Mouse (Mus musculus): Measurements from ENCODE around the gene Tgfa. TPM values are rescaled to one million over a fixed set of nuclear protein-coding genes. Genes with fewer than 3 reads are reported as not detected.

The Tgfa gene
- polyA plus RNA-seq, 1 experiment: 0.20 TPM

DNA sequence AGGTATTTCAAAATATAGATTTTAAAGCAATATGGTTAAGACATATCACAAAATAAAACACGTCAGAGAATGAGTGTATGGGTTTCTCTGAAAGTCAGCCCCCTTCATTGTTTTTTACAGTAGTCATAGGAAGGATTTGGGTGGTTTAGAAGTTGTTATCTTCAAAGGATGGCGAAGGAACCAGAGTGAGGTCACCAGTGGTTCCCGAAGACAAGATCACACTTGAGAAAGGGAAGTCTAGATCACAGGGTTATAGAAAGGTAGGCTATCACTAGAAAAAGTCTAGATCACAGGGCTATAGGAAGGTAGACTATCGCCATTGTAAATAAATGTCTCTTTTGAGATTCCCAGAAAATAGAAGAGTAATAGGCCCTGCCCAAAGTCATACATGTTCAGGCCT lies 23.7 kb downstream of the Tgfa start:
- Histone ChIP-seq H3K27me3 (ENCODE audit: control insufficient read depth, insufficient read depth, insufficient read length) (peaks cover 4% of the 10 kb centered on the region), H3K36me3 (ENCODE audit: control insufficient read depth, insufficient read depth) (no peaks in the 10 kb centered on the region), H3K4me3 (no peak overlapping the region), H3K4me2 (ENCODE audit: low read depth) (no peak overlapping the region), H3ac (ENCODE audit: control insufficient read depth, insufficient read length) (no peak overlapping the region), H3K79me2 (ENCODE audit: control insufficient read depth, insufficient read depth) (no peaks in the 10 kb centered on the region)
- TF ChIP-seq MYOG (IDR thresholded peaks at IDR 0.05; ENCODE audit: control insufficient read depth in 1 of 3, insufficient read depth in 1 of 3, insufficient read length in 2 of 3, low read depth in 2 of 3) (no peak), USF1 (IDR thresholded peaks at IDR 0.05; ENCODE audit: low read depth) (no peak), REST (IDR thresholded peaks at IDR 0.05; ENCODE audit: insufficient read depth, insufficient read length) (no peak), TCF3 (IDR thresholded peaks at IDR 0.05; ENCODE audit: insufficient read length, low read depth) (no peak), CEBPB (IDR thresholded peaks at IDR 0.05; ENCODE audit: insufficient read depth, poor library complexity, severe bottlenecking) (no peak), SRF (IDR thresholded peaks at IDR 0.05; ENCODE audit: control insufficient read depth, insufficient read length, low read depth) (no peak), MAX (IDR thresholded peaks at IDR 0.05; ENCODE audit: low read depth) (no peak), E2F4 (IDR thresholded peaks at IDR 0.05; ENCODE audit: insufficient read depth) (no peak), POLR2A (IDR thresholded peaks at IDR 0.05; ENCODE audit: insufficient read length, low read depth) (no peak), TCF12 (IDR thresholded peaks at IDR 0.05; ENCODE audit: insufficient read depth, poor library complexity, severe bottlenecking) (no peak), MYOD1 (IDR thresholded peaks at IDR 0.05; ENCODE audit: control insufficient read depth in 1 of 3, insufficient read length in 2 of 3, low read depth in 2 of 3) (no peak), POLR2AphosphoS2 (IDR thresholded peaks at IDR 0.05; ENCODE audit: insufficient read length, low read depth) (no peak)

DNA sequence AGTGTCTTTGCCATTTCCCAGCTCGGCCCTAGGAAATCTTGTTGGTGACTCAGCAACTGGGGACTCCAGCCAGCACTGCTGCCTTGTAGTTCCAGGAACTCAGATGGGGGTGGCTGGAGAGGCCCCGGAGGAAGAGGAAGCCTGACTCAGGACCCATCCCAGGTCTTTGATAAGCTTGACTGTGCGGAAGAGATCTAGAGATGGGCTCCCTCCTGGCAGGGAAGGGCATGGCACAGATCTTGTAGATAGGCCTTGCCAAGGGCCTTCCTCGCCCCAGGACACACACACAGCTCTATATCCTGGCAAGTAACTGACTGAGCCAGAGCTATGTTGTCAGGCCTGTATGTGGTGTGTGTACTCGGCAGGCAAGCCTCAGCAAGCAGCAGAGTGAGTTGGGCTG lies 24.5 kb downstream of the Tgfa start:
- Histone ChIP-seq H3K36me3 (ENCODE audit: control insufficient read depth, insufficient read depth) (no peaks in the 10 kb centered on the region), H3ac (ENCODE audit: control insufficient read depth, insufficient read length) (no peak overlapping the region), H3K4me2 (ENCODE audit: low read depth) (no peak overlapping the region), H3K27me3 (ENCODE audit: control insufficient read depth, insufficient read depth, insufficient read length) (peaks cover 1% of the 10 kb centered on the region), H3K4me3 (no peak overlapping the region), H3K79me2 (ENCODE audit: control insufficient read depth, insufficient read depth) (no peaks in the 10 kb centered on the region)
- TF ChIP-seq E2F4 (IDR thresholded peaks at IDR 0.05; ENCODE audit: insufficient read depth): no peak
- TF ChIP-seq POLR2AphosphoS2 (IDR thresholded peaks at IDR 0.05; ENCODE audit: insufficient read length, low read depth): no peak
- no peak for TF ChIP-seq MAX (IDR thresholded peaks at IDR 0.05; ENCODE audit: low read depth)
- no peak for TF ChIP-seq TCF3 (IDR thresholded peaks at IDR 0.05; ENCODE audit: insufficient read length, low read depth)
- TF ChIP-seq CEBPB (IDR thresholded peaks at IDR 0.05; ENCODE audit: insufficient read depth, poor library complexity, severe bottlenecking): no peak
- TF ChIP-seq MYOG (IDR thresholded peaks at IDR 0.05; ENCODE audit: control insufficient read depth in 1 of 3, insufficient read depth in 1 of 3, insufficient read length in 2 of 3, low read depth in 2 of 3): no peak
- no peak for TF ChIP-seq SRF (IDR thresholded peaks at IDR 0.05; ENCODE audit: control insufficient read depth, insufficient read length, low read depth)
- TF ChIP-seq MYOD1 (IDR thresholded peaks at IDR 0.05; ENCODE audit: control insufficient read depth in 1 of 3, insufficient read length in 2 of 3, low read depth in 2 of 3): no peak
- no peak for TF ChIP-seq USF1 (IDR thresholded peaks at IDR 0.05; ENCODE audit: low read depth)
- TF ChIP-seq REST (IDR thresholded peaks at IDR 0.05; ENCODE audit: insufficient read depth, insufficient read length): no peak
- TF ChIP-seq POLR2A (IDR thresholded peaks at IDR 0.05; ENCODE audit: insufficient read length, low read depth): no peak

DNA sequence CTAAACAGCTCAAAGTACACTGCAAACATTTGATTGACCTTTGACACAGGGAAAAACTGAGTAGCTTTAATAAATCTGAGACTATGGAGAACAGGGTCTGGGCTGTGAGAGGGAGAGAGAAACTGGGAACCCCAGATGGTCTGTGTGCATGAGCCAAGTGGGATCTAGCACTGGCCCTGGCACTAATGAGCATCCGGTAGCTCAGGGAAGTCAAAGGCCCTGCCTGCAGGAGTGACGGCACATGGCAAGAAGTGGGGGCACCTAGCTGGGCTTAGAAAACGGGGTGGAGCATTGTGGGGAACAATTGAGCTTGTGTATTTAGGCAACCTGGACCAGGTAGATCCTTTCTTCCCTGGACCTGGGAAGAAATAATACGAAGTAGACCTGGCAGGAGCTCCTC lies 25.1 kb downstream of the Tgfa start:
- no peak for TF ChIP-seq USF1 (IDR thresholded peaks at IDR 0.05; ENCODE audit: low read depth)
- TF ChIP-seq TCF3 (IDR thresholded peaks at IDR 0.05; ENCODE audit: insufficient read length, low read depth): no peak
- no peak for TF ChIP-seq POLR2AphosphoS2 (IDR thresholded peaks at IDR 0.05; ENCODE audit: insufficient read length, low read depth)
- no peak for TF ChIP-seq TCF12 (IDR thresholded peaks at IDR 0.05; ENCODE audit: insufficient read depth, poor library complexity, severe bottlenecking)
- TF ChIP-seq POLR2A (IDR thresholded peaks at IDR 0.05; ENCODE audit: insufficient read length, low read depth): no peak
- TF ChIP-seq E2F4 (IDR thresholded peaks at IDR 0.05; ENCODE audit: insufficient read depth): no peak
- TF ChIP-seq REST (IDR thresholded peaks at IDR 0.05; ENCODE audit: insufficient read depth, insufficient read length): no peak
- no peak for TF ChIP-seq MAX (IDR thresholded peaks at IDR 0.05; ENCODE audit: low read depth)
- no peak for TF ChIP-seq MYOG (IDR thresholded peaks at IDR 0.05; ENCODE audit: control insufficient read depth in 1 of 3, insufficient read depth in 1 of 3, insufficient read length in 2 of 3, low read depth in 2 of 3)
- TF ChIP-seq MYOD1 (IDR thresholded peaks at IDR 0.05; ENCODE audit: control insufficient read depth in 1 of 3, insufficient read length in 2 of 3, low read depth in 2 of 3): no peak
- TF ChIP-seq CEBPB (IDR thresholded peaks at IDR 0.05; ENCODE audit: insufficient read depth, poor library complexity, severe bottlenecking): no peak
- TF ChIP-seq SRF (IDR thresholded peaks at IDR 0.05; ENCODE audit: control insufficient read depth, insufficient read length, low read depth): no peak
- Histone ChIP-seq H3K4me2 (ENCODE audit: low read depth) (no peak overlapping the region), H3K27me3 (ENCODE audit: control insufficient read depth, insufficient read depth, insufficient read length) (no peaks in the 10 kb centered on the region), H3ac (ENCODE audit: control insufficient read depth, insufficient read length) (no peak overlapping the region), H3K4me3 (no peak overlapping the region), H3K79me2 (ENCODE audit: control insufficient read depth, insufficient read depth) (no peaks in the 10 kb centered on the region), H3K36me3 (ENCODE audit: control insufficient read depth, insufficient read depth) (no peaks in the 10 kb centered on the region)

DNA sequence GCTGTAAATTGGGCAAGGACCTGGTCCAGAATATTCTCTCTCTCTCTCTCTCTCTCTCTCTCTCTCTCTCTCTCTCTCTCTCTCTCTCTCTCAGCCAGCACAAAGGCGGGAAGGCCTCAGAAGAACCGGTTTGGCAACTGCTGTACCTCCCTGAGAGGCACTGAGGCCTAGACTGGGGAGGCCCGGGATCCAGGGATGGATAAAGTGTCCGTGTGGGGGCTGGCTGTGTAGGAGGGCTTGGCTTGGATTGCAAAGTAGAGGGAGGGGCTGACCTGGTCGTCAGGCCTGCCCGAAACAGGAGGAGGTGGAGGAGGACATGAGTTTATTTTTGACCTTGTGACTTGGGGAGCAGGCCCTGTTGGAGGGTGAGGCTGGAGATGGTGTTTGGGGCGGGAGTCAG lies 27.4 kb downstream of the Tgfa start:
- Histone ChIP-seq H3ac (ENCODE audit: control insufficient read depth, insufficient read length) (no peak overlapping the region), H3K4me2 (ENCODE audit: low read depth) (no peak overlapping the region), H3K36me3 (ENCODE audit: control insufficient read depth, insufficient read depth) (no peaks in the 10 kb centered on the region), H3K79me2 (ENCODE audit: control insufficient read depth, insufficient read depth) (no peaks in the 10 kb centered on the region), H3K27me3 (ENCODE audit: control insufficient read depth, insufficient read depth, insufficient read length) (no peaks in the 10 kb centered on the region), H3K4me3 (no peak overlapping the region)
- TF ChIP-seq TCF12 (IDR thresholded peaks at IDR 0.05; ENCODE audit: insufficient read depth, poor library complexity, severe bottlenecking) (no peak), POLR2AphosphoS2 (IDR thresholded peaks at IDR 0.05; ENCODE audit: insufficient read length, low read depth) (no peak), MAX (IDR thresholded peaks at IDR 0.05; ENCODE audit: low read depth) (no peak), USF1 (IDR thresholded peaks at IDR 0.05; ENCODE audit: low read depth) (no peak), CEBPB (IDR thresholded peaks at IDR 0.05; ENCODE audit: insufficient read depth, poor library complexity, severe bottlenecking) (no peak), MYOD1 (IDR thresholded peaks at IDR 0.05; ENCODE audit: control insufficient read depth in 1 of 3, insufficient read length in 2 of 3, low read depth in 2 of 3) (no peak)

DNA sequence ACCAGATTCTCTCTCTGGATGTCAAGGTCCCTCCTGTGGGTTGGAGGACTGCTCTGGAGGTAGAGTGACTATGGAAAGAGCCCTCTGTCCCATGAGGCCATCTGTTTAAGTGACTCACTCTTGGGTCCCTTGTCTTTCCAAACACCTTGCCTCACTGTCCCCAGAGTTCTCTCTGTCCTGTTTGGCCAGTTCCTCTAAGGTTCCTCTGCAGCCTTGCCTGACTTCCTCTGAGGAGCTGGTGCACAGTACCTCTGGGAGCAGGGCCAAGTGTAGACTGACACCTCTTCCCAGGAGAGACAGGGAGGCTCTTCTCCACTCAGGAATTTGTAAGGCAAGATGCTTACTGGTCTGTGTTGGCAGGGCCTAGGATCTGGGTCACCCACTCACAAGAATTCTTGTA lies 30.6 kb downstream of the Tgfa start:
- no peaks in the 10 kb centered on the region for H3K36me3 ChIP-seq (ENCODE audit: control insufficient read depth, insufficient read depth)
- H3K27me3 ChIP-seq (ENCODE audit: control insufficient read depth, insufficient read depth, insufficient read length): peaks cover 6% of the 10 kb centered on the region
- H3K79me2 ChIP-seq (ENCODE audit: control insufficient read depth, insufficient read depth): no peaks in the 10 kb centered on the region
- TF ChIP-seq MYOG (IDR thresholded peaks at IDR 0.05; ENCODE audit: control insufficient read depth in 1 of 3, insufficient read depth in 1 of 3, insufficient read length in 2 of 3, low read depth in 2 of 3) (no peak), TCF12 (IDR thresholded peaks at IDR 0.05; ENCODE audit: insufficient read depth, poor library complexity, severe bottlenecking) (no peak), POLR2AphosphoS2 (IDR thresholded peaks at IDR 0.05; ENCODE audit: insufficient read length, low read depth) (no peak), CEBPB (IDR thresholded peaks at IDR 0.05; ENCODE audit: insufficient read depth, poor library complexity, severe bottlenecking) (no peak), POLR2A (IDR thresholded peaks at IDR 0.05; ENCODE audit: insufficient read length, low read depth) (no peak), E2F4 (IDR thresholded peaks at IDR 0.05; ENCODE audit: insufficient read depth) (no peak), USF1 (IDR thresholded peaks at IDR 0.05; ENCODE audit: low read depth) (no peak), TCF3 (IDR thresholded peaks at IDR 0.05; ENCODE audit: insufficient read length, low read depth) (no peak), REST (IDR thresholded peaks at IDR 0.05; ENCODE audit: insufficient read depth, insufficient read length) (no peak), SRF (IDR thresholded peaks at IDR 0.05; ENCODE audit: control insufficient read depth, insufficient read length, low read depth) (no peak)
- no peak overlapping the region for H3K4me3 ChIP-seq
- no peak overlapping the region for H3K4me2 ChIP-seq (ENCODE audit: low read depth)
- H3ac ChIP-seq (ENCODE audit: control insufficient read depth, insufficient read length): no peak overlapping the region
